Mouse (Mus musculus) kidney, embryonic 14.5 days (tissue): Measurements from ENCODE around the gene Ahnak. TPM values are rescaled to one million over a fixed set of nuclear protein-coding genes. Genes with fewer than 3 reads are reported as not detected.
"Not testable (repeated sequence)": the region's sequence is repeated elsewhere in the genome, so short reads cannot be mapped to it uniquely, and the experiment has no call there.

Experiments
- ATAC-seq: fragments of 200-750 bp; cut with Nextera tagmentation; 2 replicates; pipeline ENCODE4 v1.8.0; 2017; ENCODE audit warnings: moderate number of reproducible peaks, mild to moderate bottlenecking, moderate TSS enrichment, moderate library complexity; ENCODE audit not compliant: low FRiP score, low TSS enrichment
- H3K27ac ChIP-seq: fragments of 300-500 bp; sonication (generic); 2 replicates; pipeline ENCODE4 v1.5.1; 2014; ENCODE audit warnings: low read depth, mild to moderate bottlenecking, low read length, moderate library complexity, mixed read lengths
- H3K27me3 ChIP-seq: fragments of 300-500 bp; sonication (generic); 2 replicates; pipeline ENCODE4 v1.6.1; 2014; ENCODE audit warnings: mild to moderate bottlenecking, low read length; ENCODE audit not compliant: control insufficient read depth, insufficient read depth
- H3K36me3 ChIP-seq: fragments of 300-500 bp; sonication (generic); 2 replicates; pipeline ENCODE4 v1.6.1; 2014; ENCODE audit warnings: low read length, mixed read lengths; ENCODE audit not compliant: control insufficient read depth, insufficient read depth
- H3K4me1 ChIP-seq: fragments of 300-500 bp; sonication (generic); 2 replicates; pipeline ENCODE4 v1.6.1; 2014; ENCODE audit warnings: low read length, mixed read lengths; ENCODE audit not compliant: control insufficient read depth, insufficient read depth
- H3K4me2 ChIP-seq: fragments of 300-500 bp; sonication (generic); replicated peaks from 2 replicates; pipeline ENCODE4 v1.6.1; 2014; ENCODE audit warnings: low read depth, mild to moderate bottlenecking, low read length
- H3K4me3 ChIP-seq: fragments of 300-500 bp; sonication (generic); 2 replicates; pipeline ENCODE4 v1.5.1; 2014; ENCODE audit warnings: mild to moderate bottlenecking, low read length
- H3K9ac ChIP-seq: fragments of 300-500 bp; sonication (generic); 2 replicates; pipeline ENCODE4 v1.6.1; 2014; ENCODE audit warnings: low read depth, mild to moderate bottlenecking, low read length, moderate library complexity
- H3K9me3 ChIP-seq: fragments of 300-500 bp; sonication (generic); 2 replicates; pipeline ENCODE4 v1.6.1; 2016; ENCODE audit warnings: low read length; ENCODE audit not compliant: control insufficient read depth
- WGBS: fragments of 180-500 bp; shearing (Covaris S2); extraction: QIAGEN DNeasy Blood & Tissue Kit; methylation state at CpG from one replicate; pipeline ENCODE4 v1.1.7; 2014; 5-methylcytosine and 5-hydroxymethylcytosine counted together
- polyA plus RNA-seq: library from polyadenylated mRNA; unstranded; fragments of >200 nt; fragmentation: Nextera tagmentation; extraction: Ambion mirVana; gene quantifications from 2 replicates; pipeline ENCODE4 v1.2.1, GENCODE M21; 2014

Gene Ahnak
- polyA plus RNA-seq, 1 experiment from 2014 or later, result 10.0 TPM

DNA sequence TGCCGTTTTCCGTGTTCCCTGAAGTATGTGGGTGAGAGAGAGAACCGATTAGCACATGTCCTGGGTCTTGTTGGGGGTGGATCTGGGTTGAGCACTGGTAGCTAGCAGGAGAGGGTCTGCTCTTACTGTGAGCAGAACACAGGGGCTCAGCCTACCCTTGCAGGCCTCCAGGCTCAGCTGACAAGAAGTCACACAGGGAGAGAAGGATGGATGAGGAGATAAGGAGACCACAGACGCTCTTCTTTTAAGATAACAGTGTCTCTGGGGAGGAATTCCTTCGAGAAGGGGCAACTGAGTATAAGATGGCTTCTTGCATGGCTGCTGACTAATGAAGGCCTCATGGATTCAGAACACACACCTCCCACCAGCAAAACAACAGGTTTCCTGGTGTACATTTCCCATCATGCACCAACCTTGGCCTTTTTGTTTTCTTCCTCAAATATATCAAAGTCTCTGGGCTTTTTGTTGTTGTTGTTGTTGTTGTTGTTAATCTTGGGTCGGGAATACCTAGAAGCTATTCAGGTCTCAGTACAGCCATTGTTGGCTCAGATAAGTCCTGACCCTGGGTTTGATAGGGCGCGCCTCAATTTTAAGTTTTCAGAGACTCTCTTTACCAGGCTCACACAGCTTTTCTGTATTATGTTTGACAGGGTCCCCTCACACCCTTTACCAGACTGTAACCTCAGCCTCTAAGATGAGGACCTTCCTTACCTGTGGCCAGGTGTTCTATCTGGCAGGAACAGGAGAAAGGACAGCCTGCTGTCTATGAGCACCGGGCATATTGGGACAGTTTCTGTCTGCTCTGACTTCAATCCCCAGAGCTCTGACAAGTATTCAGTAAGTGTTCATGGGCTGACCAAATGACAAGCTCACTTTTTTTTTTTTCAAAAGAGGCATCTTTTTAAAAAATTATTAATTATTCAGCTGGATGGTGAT is 61.5 kb downstream of the Ahnak start:
- WGBS, result 79% methylated on average over 9 of the region's 9 CpGs
- ATAC-seq, result no peak
- H3K27ac ChIP-seq, result no peak overlapping the region

GRCm38 (mm10) chr19:9051985-9052384 is 62.9 kb downstream of the Ahnak start:
- not testable (repeated sequence) for H3K27me3 ChIP-seq, ATAC-seq, H3K4me1 ChIP-seq, H3K9ac ChIP-seq, H3K4me3 ChIP-seq, H3K9me3 ChIP-seq, H3K36me3 ChIP-seq, H3K4me2 ChIP-seq, H3K27ac ChIP-seq
- 91% methylated on average over 4 of the region's 4 CpGs for WGBS

More for the DNA sequence above, 61.5 kb downstream of the Ahnak start:
- Histone ChIP-seq H3K4me1 (no peaks in the 10 kb centered on the region), H3K36me3 (no peaks in the 10 kb centered on the region), H3K27me3 (no peaks in the 10 kb centered on the region), H3K9ac (no peak overlapping the region), H3K4me2 (no peak overlapping the region), H3K9me3 (no peaks in the 10 kb centered on the region), H3K4me3 (no peak overlapping the region)

- no peak overlapping the region for H3K4me3 ChIP-seq
- H3K4me2 ChIP-seq, result no peak overlapping the region
- H3K36me3 ChIP-seq, result no peaks in the 10 kb centered on the region
- no peaks in the 10 kb centered on the region for H3K4me1 ChIP-seq
- WGBS, result 59% methylated on average over 6 of the region's 6 CpGs
- no peaks in the 10 kb centered on the region for H3K27me3 ChIP-seq
- no peak overlapping the region for H3K27ac ChIP-seq
- ATAC-seq, result no peak
- H3K9ac ChIP-seq, result no peak overlapping the region
- no peaks in the 10 kb centered on the region for H3K9me3 ChIP-seq
Measured at GRCm38 (mm10) chr19:9052803-9053431, 63.8 kb downstream of the Ahnak start.

DNA sequence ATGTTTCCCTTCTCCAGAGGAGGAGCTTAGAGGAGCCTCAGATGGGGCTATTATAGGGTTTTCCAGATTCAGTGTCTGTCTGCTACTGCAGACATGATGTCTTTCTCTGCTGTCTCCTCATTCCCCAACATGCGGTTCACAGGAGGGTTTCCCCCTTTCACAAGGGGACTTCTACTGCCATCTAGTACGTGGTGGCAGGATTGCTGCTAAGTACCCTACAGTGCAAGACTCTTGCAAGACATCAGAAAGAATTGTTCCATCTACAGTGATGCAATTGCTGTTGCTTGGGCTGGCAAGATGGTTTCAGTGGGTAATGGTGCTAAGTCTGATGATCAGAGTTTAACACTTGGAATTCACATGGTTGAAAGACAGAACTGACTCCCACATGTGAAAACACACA is 66.1 kb downstream of the Ahnak start:
- no peak overlapping the region for H3K4me3 ChIP-seq
- no peaks in the 10 kb centered on the region for H3K36me3 ChIP-seq
- no peaks in the 10 kb centered on the region for H3K27me3 ChIP-seq
- no peak overlapping the region for H3K4me2 ChIP-seq
- ATAC-seq, result no peak
- 34% methylated on average over 2 of the region's 2 CpGs for WGBS
- H3K9ac ChIP-seq, result no peak overlapping the region
- H3K4me1 ChIP-seq, result no peaks in the 10 kb centered on the region
- no peak overlapping the region for H3K27ac ChIP-seq
- no peaks in the 10 kb centered on the region for H3K9me3 ChIP-seq

- Histone ChIP-seq H3K36me3 (no peaks in the 10 kb centered on the region), H3K27me3 (no peaks in the 10 kb centered on the region), H3K9ac (no peak overlapping the region), H3K4me1 (no peaks in the 10 kb centered on the region), H3K4me2 (no peak overlapping the region), H3K9me3 (no peaks in the 10 kb centered on the region), H3K27ac (no peak overlapping the region), H3K4me3 (no peak overlapping the region)
- WGBS, result 87% methylated on average over 4 of the region's 4 CpGs
- ATAC-seq, result no peak
Measured at GRCm38 (mm10) chr19:9055703-9056355, 66.7 kb downstream of the Ahnak start.

DNA sequence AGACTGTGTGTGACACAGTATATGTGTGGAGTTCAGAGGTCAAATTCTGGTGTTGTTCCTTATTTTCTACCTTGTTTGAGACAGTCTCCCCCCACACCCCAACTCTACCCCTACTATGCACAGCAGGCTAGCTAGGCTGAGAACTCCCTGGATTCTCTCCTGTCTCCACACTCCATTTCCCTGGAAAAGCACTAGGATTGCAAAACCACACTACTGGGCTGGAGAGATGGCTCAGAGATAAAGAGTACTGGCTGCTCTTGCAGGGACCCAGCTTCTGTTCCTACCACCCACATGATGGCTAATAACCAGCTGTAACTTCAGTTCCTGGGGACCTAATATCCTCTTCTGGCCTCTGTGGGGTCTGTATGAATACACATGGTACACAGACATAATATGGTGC is 68.6 kb downstream of the Ahnak start:
- Histone ChIP-seq H3K4me2 (no peak overlapping the region), H3K4me3 (no peak overlapping the region), H3K27ac (no peak overlapping the region), H3K9ac (no peak overlapping the region), H3K27me3 (no peaks in the 10 kb centered on the region), H3K36me3 (no peaks in the 10 kb centered on the region), H3K9me3 (no peaks in the 10 kb centered on the region), H3K4me1 (no peaks in the 10 kb centered on the region)
- no peak for ATAC-seq

DNA sequence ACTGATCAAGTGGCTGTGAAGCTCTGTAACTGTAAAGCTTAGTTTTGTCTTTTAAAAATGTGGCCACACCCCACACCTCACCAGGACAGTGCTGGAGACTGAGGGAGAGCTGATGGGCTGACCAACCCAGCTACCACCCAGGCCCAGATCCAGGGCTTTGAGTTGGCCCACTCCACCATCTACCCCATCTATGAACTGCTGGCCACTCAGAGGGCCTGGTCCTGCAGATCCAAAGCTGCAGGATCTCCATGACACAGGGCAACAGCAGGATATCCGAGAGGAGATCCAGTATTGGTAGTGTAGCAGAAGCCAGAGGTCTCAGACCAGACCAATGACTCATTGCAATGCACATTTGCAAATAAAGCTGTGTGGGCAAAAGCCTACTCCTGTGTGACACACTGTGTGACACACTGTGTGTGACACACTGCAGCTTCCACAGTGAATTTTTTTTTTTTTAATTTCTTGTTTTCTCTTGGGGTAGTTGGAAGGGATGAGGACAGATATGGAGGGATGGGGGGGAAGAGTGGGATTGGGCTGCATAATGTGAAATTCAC is 69.3 kb downstream of the Ahnak start:
- Histone ChIP-seq H3K4me3 (no peak overlapping the region), H3K27ac (no peak overlapping the region), H3K9me3 (no peaks in the 10 kb centered on the region), H3K4me2 (no peak overlapping the region), H3K36me3 (no peaks in the 10 kb centered on the region), H3K4me1 (no peaks in the 10 kb centered on the region), H3K27me3 (no peaks in the 10 kb centered on the region), H3K9ac (no peak overlapping the region)
- no peak for ATAC-seq
- 68% methylated on average over 1 of the region's 1 CpGs for WGBS

- H3K4me1 ChIP-seq, result no peaks in the 10 kb centered on the region
- no peak overlapping the region for H3K4me2 ChIP-seq
- H3K27me3 ChIP-seq, result no peaks in the 10 kb centered on the region
- no peak overlapping the region for H3K27ac ChIP-seq
- no peaks in the 10 kb centered on the region for H3K36me3 ChIP-seq
- no peaks in the 10 kb centered on the region for H3K9me3 ChIP-seq
- ATAC-seq, result no peak
- H3K9ac ChIP-seq, result no peak overlapping the region
- no peak overlapping the region for H3K4me3 ChIP-seq
- 82% methylated on average over 4 of the region's 4 CpGs for WGBS
Measured at GRCm38 (mm10) chr19:9058944-9059343, 69.9 kb downstream of the Ahnak start.
